Comparison of ENCODE assay signal across 10 mouse cellular contexts in genomic region chr5:139694292-139694988, GRCm38 (mm10). TPM values are rescaled to one million over a fixed set of nuclear protein-coding genes. Genes with fewer than 3 reads are reported as not detected.
DNase-seq lines count a peak whose midpoint lies in the region; ATAC-seq lines count a peak whose summit lies in the region.
"Had no signal": no experiment of that assay in that cellular context is flagged by ENCODE, and none has a peak within 500 bp of the region (broad histone marks: within the 10 kb centered on the region; RNA-seq: fewer than 3 reads in every experiment).

No protein-coding gene starts in this region.

- H3K36me3 ChIP-seq in limb, embryonic 12.5 days: no peaks in the 10 kb centered on the region
- no peaks in the 10 kb centered on the region for H3K36me3 ChIP-seq in limb, embryonic 10.5 days
- H3K36me3 ChIP-seq in forebrain, embryonic 13.5 days (ENCODE audit: poor library complexity, severe bottlenecking): no peaks in the 10 kb centered on the region
- H3K36me3 ChIP-seq in limb, embryonic 15.5 days: no peaks in the 10 kb centered on the region
- H3K36me3 ChIP-seq: heart, embryonic 15.5 days had no signal

- peak overlapping the region; percentile 40 for H3K4me2 ChIP-seq in limb, embryonic 12.5 days
- H3K4me2 ChIP-seq in forebrain, embryonic 13.5 days: peak overlapping the region; percentile 40
- H3K4me2 ChIP-seq in limb, embryonic 15.5 days: peak overlapping the region; percentile 37
- H3K4me2 ChIP-seq: heart, embryonic 15.5 days had no signal

- no peak overlapping the region for H3K27ac ChIP-seq in limb, embryonic 12.5 days
- no peak overlapping the region for H3K27ac ChIP-seq in limb, embryonic 10.5 days
- H3K27ac ChIP-seq in forebrain, embryonic 13.5 days: no peak overlapping the region
- H3K27ac ChIP-seq in limb, embryonic 15.5 days: no peak overlapping the region
- H3K27ac ChIP-seq: heart, embryonic 15.5 days had no signal

- peaks cover 11% of the 10 kb centered on the region for H3K4me1 ChIP-seq in limb, embryonic 12.5 days (replicated peaks)
- H3K4me1 ChIP-seq in limb, embryonic 10.5 days: peaks cover 7% of the 10 kb centered on the region
- peaks cover 16% of the 10 kb centered on the region for H3K4me1 ChIP-seq in forebrain, embryonic 13.5 days
- peaks cover 7% of the 10 kb centered on the region for H3K4me1 ChIP-seq in limb, embryonic 15.5 days

- H3K9me3 ChIP-seq in limb, embryonic 12.5 days: no peaks in the 10 kb centered on the region
- H3K9me3 ChIP-seq in limb, embryonic 10.5 days (replicated peaks): no peaks in the 10 kb centered on the region
- H3K9me3 ChIP-seq in forebrain, embryonic 13.5 days (replicated peaks): no peaks in the 10 kb centered on the region
- H3K9me3 ChIP-seq in limb, embryonic 15.5 days: no peaks in the 10 kb centered on the region
- H3K9me3 ChIP-seq: heart, embryonic 15.5 days had no signal

- H3K4me3 ChIP-seq in limb, embryonic 12.5 days (replicated peaks): peak overlapping the region; percentile 15; the same call in 1 of the 2 replicates
- no peak overlapping the region for H3K4me3 ChIP-seq in limb, embryonic 10.5 days
- H3K4me3 ChIP-seq in forebrain, embryonic 13.5 days: no peak overlapping the region
- no peak overlapping the region for H3K4me3 ChIP-seq in limb, embryonic 15.5 days
- H3K4me3 ChIP-seq: heart, embryonic 15.5 days had no signal

- ATAC-seq in limb, embryonic 12.5 days (ENCODE audit: insufficient number of reproducible peaks, insufficient read depth, low FRiP score, low TSS enrichment, low read depth): no peak
- ATAC-seq in forebrain, embryonic 13.5 days: peak; percentile 59; the same call in 1 of the 2 replicates
- ATAC-seq in limb, embryonic 15.5 days (ENCODE audit: insufficient number of reproducible peaks, low FRiP score, low TSS enrichment, low read depth): no peak
- ATAC-seq in CD4-positive, CD25-positive, alpha-beta regulatory T cell, adult 4 months: no peak

- peaks cover 22% of the 10 kb centered on the region for H3K27me3 ChIP-seq in limb, embryonic 12.5 days
- peaks cover 47% of the 10 kb centered on the region for H3K27me3 ChIP-seq in limb, embryonic 10.5 days (ENCODE audit: low read depth, poor library complexity, severe bottlenecking)
- H3K27me3 ChIP-seq in forebrain, embryonic 13.5 days: peaks cover 80% of the 10 kb centered on the region
- H3K27me3 ChIP-seq in limb, embryonic 15.5 days: no peaks in the 10 kb centered on the region
- H3K27me3 ChIP-seq: heart, embryonic 15.5 days had no signal

- peak; percentile 30 for DNase-seq in cerebellum, adult 8-10 months
- no peak for DNase-seq in cerebellum, postnatal 4 days (ENCODE audit: low spot score in 2 of 2)
- DNase-seq in limb, embryonic 10.5 days (ENCODE audit: low spot score): no peak
- DNase-seq in urinary bladder, postnatal 4 days (ENCODE audit: low spot score in 2 of 2): no peak
- DNase-seq: adrenal gland, adult 8-10 months had no signal

- WGBS in limb, embryonic 12.5 days: 48% methylated on average over 16 of the region's 16 CpGs
- WGBS in limb, embryonic 10.5 days: 53% methylated on average over 16 of the region's 16 CpGs
- 44% methylated on average over 16 of the region's 16 CpGs for WGBS in forebrain, embryonic 13.5 days
- WGBS in limb, embryonic 15.5 days: 38% methylated on average over 16 of the region's 16 CpGs

- 0 out of 2 replicates have a peak overlapping the region, but pooled peaks have one; percentile 28 for H3K9ac ChIP-seq in limb, embryonic 12.5 days (replicated peaks)
- H3K9ac ChIP-seq in forebrain, embryonic 13.5 days: no peak overlapping the region
- 0 out of 2 replicates have a peak overlapping the region, but pooled peaks have one; percentile 12 for H3K9ac ChIP-seq in limb, embryonic 15.5 days
- H3K9ac ChIP-seq: heart, embryonic 15.5 days had no signal

RNA-seq across cellular contexts. Expression of gene Micall2, which starts 41.7 kb away (rescaled TPM):
- 6.5 and 6.8 TPM in 2 replicates for polyA plus RNA-seq in limb, embryonic 12.5 days (2016; fragmentation: Nextera tagmentation; extraction: Ambion mirVana)
- polyA plus RNA-seq in limb, embryonic 10.5 days (2016; fragmentation: Nextera tagmentation; extraction: Ambion mirVana): 8.9 and 9.0 TPM in 2 replicates
- 3.2 and 4.5 TPM in 2 replicates for polyA plus RNA-seq in forebrain, embryonic 13.5 days (2015; fragmentation: Nextera tagmentation; extraction: Ambion mirVana)
- 4.4 and 4.9 TPM in 2 replicates for polyA plus RNA-seq in limb, embryonic 15.5 days (2015; fragmentation: Nextera tagmentation; extraction: Ambion mirVana)
- not detected for polyA plus RNA-seq in CD4-positive, CD25-positive, alpha-beta regulatory T cell, adult 4 months (2017; shearing (Covaris generic))
